Mouse (Mus musculus) telencephalon, adult 2 months (tissue): ENCODE measurements at regions not wholly inside any gene's neighbourhood (a gene's known extent, or its start where the extent isn't known, plus 50 kb on each side); places are given as distances from the start of the nearest gene placed in this dataset.

Experiments
- DNase-seq: peaks from one replicate; pipeline ENCODE4 v3.0.0-alpha.2; 2011; ENCODE audit warnings: low read depth, low spot score

- DNase-seq = peak; percentile 10
These were observed 1228.2 kb upstream of the Cntnap5a start for GRCm38 (mm10) chr1:114456406-114456805.

GRCm38 (mm10) chr1:114496455-114496854, 1188.1 kb upstream of the Cntnap5a start:
- peak; percentile 38 for DNase-seq

GRCm38 (mm10) chr1:114515709-114516108, 1168.8 kb upstream of the Cntnap5a start:
- no peak for DNase-seq

DNA sequence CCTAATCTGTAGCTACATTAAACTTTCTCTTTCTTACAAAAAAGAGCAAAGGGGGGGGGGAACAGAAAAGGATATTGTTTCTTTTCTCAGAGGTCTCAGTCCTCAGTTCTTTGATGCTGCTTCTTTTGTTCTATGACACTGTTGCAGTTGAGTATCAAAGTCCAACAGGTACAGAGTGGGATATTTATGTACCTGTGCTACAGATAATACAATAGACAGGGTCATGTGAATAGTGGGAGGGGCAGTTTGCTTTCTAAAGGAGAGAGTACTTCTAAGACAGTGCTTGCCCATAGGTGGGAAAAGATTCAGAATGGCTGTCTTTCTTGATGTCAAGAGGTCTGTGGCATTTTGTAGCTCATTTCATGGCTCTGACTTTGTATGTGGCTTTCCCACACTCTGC, 1164.7 kb upstream of the Cntnap5a start:
- no peak for DNase-seq

- no peak for DNase-seq
These were observed 1156.0 kb upstream of the Cntnap5a start for GRCm38 (mm10) chr1:114528545-114528944.

DNA sequence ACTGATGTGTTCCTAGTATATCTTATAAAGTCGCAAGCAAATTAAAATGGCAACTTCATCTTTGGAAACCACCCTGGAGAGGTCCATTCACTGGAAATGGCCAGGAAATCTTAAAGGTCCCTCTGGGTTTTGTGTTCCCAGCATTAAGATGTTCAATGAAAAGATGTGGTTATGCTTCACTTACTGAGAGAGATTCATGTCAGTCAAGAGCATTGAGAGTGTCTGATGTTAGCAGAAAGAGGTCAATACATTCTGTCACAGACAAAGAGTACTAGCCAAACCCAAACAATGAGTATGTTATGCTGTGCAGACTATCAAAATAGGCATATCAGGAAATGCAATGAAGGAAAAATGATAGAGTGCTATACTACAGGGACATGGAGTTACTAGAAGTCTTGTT, 1150.7 kb upstream of the Cntnap5a start:
- no peak for DNase-seq

DNA sequence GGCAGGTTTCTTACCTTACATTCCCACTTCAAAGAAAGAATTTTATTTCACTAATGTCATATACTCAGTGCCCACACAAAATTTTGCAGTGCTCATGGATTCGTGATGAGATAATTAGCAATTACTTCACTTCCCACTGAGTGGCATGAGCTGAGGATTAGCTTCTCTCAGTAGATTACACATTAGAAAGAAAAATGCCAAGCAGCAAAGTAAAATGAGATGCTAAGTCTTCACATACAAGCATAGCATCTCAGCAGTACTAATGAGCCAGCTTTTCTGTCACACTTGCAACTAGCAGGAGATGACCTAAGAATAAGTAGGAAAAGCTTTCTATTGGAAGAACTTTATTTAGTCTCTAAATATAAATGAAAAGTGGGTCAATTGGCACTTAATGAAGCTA, 1137.6 kb upstream of the Cntnap5a start:
- DNase-seq = no peak

GRCm38 (mm10) chr1:114552719-114553118, 1131.8 kb upstream of the Cntnap5a start:
- no peak for DNase-seq

DNA sequence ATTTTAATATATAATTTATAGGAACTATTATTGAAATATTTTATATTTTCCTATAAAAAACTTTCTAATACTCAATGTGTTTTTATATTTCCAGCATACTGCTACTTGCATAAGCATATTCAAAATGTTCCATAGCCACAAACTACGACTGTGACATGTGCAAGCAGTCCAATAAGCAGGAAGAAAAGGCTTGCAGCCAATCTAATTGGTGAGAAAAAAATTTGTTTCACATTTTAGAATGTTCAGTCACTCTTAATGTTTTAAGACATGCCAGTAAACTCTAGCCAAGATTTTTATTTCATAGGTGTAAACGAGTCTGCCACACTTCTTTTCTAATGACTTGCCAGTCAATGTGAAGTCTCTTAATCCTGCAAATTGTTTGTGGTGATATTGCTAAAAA, 1130.1 kb upstream of the Cntnap5a start:
- DNase-seq = no peak
